Mouse (Mus musculus): ENCODE measurements around the gene Ptpn23. TPM values are rescaled to one million over a fixed set of nuclear protein-coding genes. Genes with fewer than 3 reads are reported as not detected.

Ptpn23 gene
- 8.9 TPM for polyA plus RNA-seq (2015; fragmentation: Illumina TruSeq; extraction: RNeasy Lipid Tissue Mini Kit (QIAGEN cat#74804); ENCODE audit: insufficient read depth, low replicate concordance)

DNA sequence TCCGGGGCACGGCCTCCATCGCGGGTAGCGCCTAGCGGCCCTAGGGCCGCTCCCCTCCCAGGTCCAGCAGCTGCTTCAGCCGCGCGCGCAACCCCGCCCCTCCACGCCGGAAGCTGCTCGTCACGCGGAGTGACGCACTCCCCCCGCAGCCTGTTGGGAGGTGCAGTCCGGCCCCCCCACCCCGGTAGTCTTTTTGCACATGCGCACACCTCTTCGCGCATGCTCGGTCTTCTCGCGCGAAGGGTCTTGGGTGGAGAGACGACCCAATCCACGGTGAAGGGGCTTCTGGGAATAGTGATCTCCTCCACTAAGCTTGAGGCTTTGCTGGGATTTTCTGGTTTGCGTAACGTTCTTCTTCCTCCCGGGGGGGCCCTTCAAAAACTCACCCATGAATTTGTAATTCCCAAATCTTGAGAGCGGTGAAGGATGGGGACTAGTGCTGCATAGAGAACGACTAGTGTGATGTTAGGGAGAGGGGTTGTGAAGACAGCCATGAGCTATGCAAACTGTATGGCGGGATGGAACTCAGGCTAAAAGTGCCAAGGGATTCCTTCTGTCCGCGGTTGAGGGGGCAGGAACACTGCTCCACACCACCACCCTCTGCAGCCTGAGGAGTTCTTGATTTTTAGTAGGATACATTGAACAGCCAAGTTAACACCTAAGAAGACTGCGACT, at the start of gene Ptpn23:
TSS of gene Ptpn23 (minus strand) at position 115 of the 675 bp plus-strand sequence.

DNA sequence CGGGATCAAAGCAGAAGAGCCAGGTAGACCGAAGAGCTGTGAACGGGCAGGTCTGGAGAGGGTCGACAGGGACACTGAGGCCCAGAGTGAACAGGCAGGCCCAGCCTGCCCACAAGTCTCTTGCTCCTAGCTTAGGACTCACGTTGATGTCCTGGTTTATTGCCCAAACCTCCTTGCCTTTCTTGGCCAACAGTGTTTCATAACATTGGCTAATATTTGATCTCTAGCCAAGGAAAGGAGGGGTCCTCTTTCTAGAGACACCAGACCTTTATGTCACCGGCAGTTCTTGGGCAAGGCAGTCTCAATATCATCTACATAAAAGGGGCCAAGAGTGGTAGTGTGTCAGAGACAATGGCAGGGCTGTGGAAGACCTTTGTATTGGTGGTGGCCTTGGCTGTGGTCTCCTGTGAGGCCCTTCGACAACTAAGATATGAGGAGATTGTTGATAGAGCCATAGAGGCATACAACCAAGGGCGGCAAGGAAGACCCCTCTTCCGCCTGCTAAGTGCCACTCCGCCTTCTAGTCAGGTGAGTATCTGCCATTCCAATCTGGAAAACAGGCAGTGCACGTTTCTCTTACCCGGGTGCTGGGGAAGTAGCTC, 11.6 kb upstream of the Ptpn23 start, which contains the start of gene Ngp:
TSS of gene Ngp (plus strand) at position 237 of the 602 bp plus-strand sequence.

Other genes starting within 250 kb of the Ptpn23 start
- 0.21 TPM for gene Cspg5, start 164.4 kb downstream of the Ptpn23 start, polyA plus RNA-seq (2015; fragmentation: Illumina TruSeq; extraction: RNeasy Lipid Tissue Mini Kit (QIAGEN cat#74804); ENCODE audit: insufficient read depth, low replicate concordance)
- gene Elp6, start 103.0 kb downstream of the Ptpn23 start, polyA plus RNA-seq (2015; fragmentation: Illumina TruSeq; extraction: RNeasy Lipid Tissue Mini Kit (QIAGEN cat#74804); ENCODE audit: insufficient read depth, low replicate concordance): 5.3 TPM
- gene Scap, start 74.9 kb downstream of the Ptpn23 start, polyA plus RNA-seq (2015; fragmentation: Illumina TruSeq; extraction: RNeasy Lipid Tissue Mini Kit (QIAGEN cat#74804); ENCODE audit: insufficient read depth, low replicate concordance): 16.0 TPM
- gene Ngp, start 11.5 kb upstream of the Ptpn23 start, polyA plus RNA-seq (2015; fragmentation: Illumina TruSeq; extraction: RNeasy Lipid Tissue Mini Kit (QIAGEN cat#74804); ENCODE audit: insufficient read depth, low replicate concordance): 24.6 TPM
- 27.5 TPM for gene Klhl18, start 68.5 kb upstream of the Ptpn23 start, polyA plus RNA-seq (2015; fragmentation: Illumina TruSeq; extraction: RNeasy Lipid Tissue Mini Kit (QIAGEN cat#74804); ENCODE audit: insufficient read depth, low replicate concordance)
- 6.3 TPM for gene Kif9, start 68.7 kb upstream of the Ptpn23 start, polyA plus RNA-seq (2015; fragmentation: Illumina TruSeq; extraction: RNeasy Lipid Tissue Mini Kit (QIAGEN cat#74804); ENCODE audit: insufficient read depth, low replicate concordance)
- gene Setd2, start 124.4 kb upstream of the Ptpn23 start, polyA plus RNA-seq (2015; fragmentation: Illumina TruSeq; extraction: RNeasy Lipid Tissue Mini Kit (QIAGEN cat#74804); ENCODE audit: insufficient read depth, low replicate concordance): 153 TPM
- gene Nradd, start 216.2 kb upstream of the Ptpn23 start, polyA plus RNA-seq (2015; fragmentation: Illumina TruSeq; extraction: RNeasy Lipid Tissue Mini Kit (QIAGEN cat#74804); ENCODE audit: insufficient read depth, low replicate concordance): 6.0 TPM
- gene Nbeal2, start 245.9 kb upstream of the Ptpn23 start, polyA plus RNA-seq (2015; fragmentation: Illumina TruSeq; extraction: RNeasy Lipid Tissue Mini Kit (QIAGEN cat#74804); ENCODE audit: insufficient read depth, low replicate concordance): 16.4 TPM
- gene Ccdc12, start 248.3 kb upstream of the Ptpn23 start, polyA plus RNA-seq (2015; fragmentation: Illumina TruSeq; extraction: RNeasy Lipid Tissue Mini Kit (QIAGEN cat#74804); ENCODE audit: insufficient read depth, low replicate concordance): 74.1 TPM

Data from spleen, adult 10 weeks (tissue).